Mouse (Mus musculus): ENCODE measurements around the gene Trmt1. TPM values are rescaled to one million over a fixed set of nuclear protein-coding genes. Genes with fewer than 3 reads are reported as not detected.

Trmt1 gene
- total RNA-seq, 1 experiment: 260 TPM

GRCm38 (mm10) chr8:84646800-84647199 lies 39.3 kb upstream of the Trmt1 start:
- in situ Hi-C loops (cut with MboI; ENCODE audit: low sequenced_read_pairs in 2 of 2, unreplicated experiment in 2 of 2): no loop called here
- peak overlapping the region; percentile 70; the same call in 1 of the 2 replicates for H3K9ac ChIP-seq (ENCODE audit: insufficient read depth, low read depth, low read length, poor library complexity, severe bottlenecking)
- peak overlapping the region; percentile 44 to 55; a peak in 2 of 4 replicates for H3K4me3 ChIP-seq (ENCODE audit: insufficient read depth in 1 of 2, low read depth in 1 of 2, low read length in 2 of 2, poor library complexity in 1 of 2, severe bottlenecking in 1 of 2)
- peaks cover 7 to 8% of the 10 kb centered on the region in 2 experiments; a peak in 2 of 4 replicates for H3K4me1 ChIP-seq (ENCODE audit: control insufficient read depth in 2 of 2, insufficient read depth in 2 of 2, low read length in 2 of 2, poor library complexity in 1 of 2)
- H3K27ac ChIP-seq (ENCODE audit: insufficient read depth, low read depth, low read length, poor library complexity, severe bottlenecking): peak overlapping the region; percentile 59; the same call in 1 of the 2 replicates
- no peak for DNase-seq (ENCODE audit: low read depth, low spot score)
- TF ChIP-seq ZC3H11A (IDR thresholded peaks at IDR 0.05; ENCODE audit: borderline replicate concordance, low read depth, low read length): no peak
- TF ChIP-seq ZNF384 (IDR thresholded peaks at IDR 0.05; ENCODE audit: low read depth, low read length): no peak
- no peak for TF ChIP-seq CHD2 (IDR thresholded peaks at IDR 0.05; ENCODE audit: low read depth, low read length)
- TF ChIP-seq HCFC1 (IDR thresholded peaks at IDR 0.05; ENCODE audit: borderline replicate concordance, insufficient read depth, low read length): no peak
- no peak for TF ChIP-seq MAFK (IDR thresholded peaks at IDR 0.05; ENCODE audit: insufficient read depth, low read depth, low read length)
- no peaks in the 10 kb centered on the region for H3K36me3 ChIP-seq (ENCODE audit: control insufficient read depth, insufficient read depth, low read length, poor library complexity, severe bottlenecking)
- no peaks in the 10 kb centered on the region for H3K9me3 ChIP-seq (ENCODE audit: control insufficient read depth, insufficient read depth, low read depth, low read length)

DNA sequence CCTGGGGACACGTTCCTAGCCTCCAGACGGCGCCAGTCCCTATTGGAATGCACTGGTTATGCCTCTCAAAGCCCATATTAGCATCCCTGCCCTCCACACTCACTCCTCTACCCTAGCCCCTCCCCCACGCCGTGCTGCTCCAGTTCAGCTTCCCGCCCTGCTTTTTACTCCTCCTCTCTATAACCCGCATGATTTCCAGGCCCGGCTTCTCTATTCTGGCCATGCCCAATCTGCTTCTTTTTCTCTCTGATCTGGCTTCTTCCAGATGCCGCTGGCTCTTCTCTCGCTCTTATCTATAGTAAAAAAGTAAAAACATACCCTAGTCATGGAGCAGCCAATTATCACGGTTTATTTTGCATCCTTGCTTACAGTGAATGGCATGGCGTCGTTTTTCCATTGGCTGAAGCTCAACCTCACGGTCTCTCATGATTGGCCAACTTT lies 38.6 kb upstream of the Trmt1 start:
- Histone ChIP-seq H3K9ac (ENCODE audit: insufficient read depth, low read depth, low read length, poor library complexity, severe bottlenecking) (peak overlapping the region; percentile 70; the same call in 1 of the 2 replicates), H3K27ac (ENCODE audit: insufficient read depth, low read depth, low read length, poor library complexity, severe bottlenecking) (peak overlapping the region; percentile 59), H3K9me3 (ENCODE audit: control insufficient read depth, insufficient read depth, low read depth, low read length) (no peaks in the 10 kb centered on the region), H3K4me1 (ENCODE audit: control insufficient read depth in 2 of 2, insufficient read depth in 2 of 2, low read length in 2 of 2, poor library complexity in 1 of 2) (peaks cover 6 to 7% of the 10 kb centered on the region in 2 experiments; a peak in 2 of 4 replicates), H3K4me3 (ENCODE audit: insufficient read depth in 1 of 2, low read depth in 1 of 2, low read length in 2 of 2, poor library complexity in 1 of 2, severe bottlenecking in 1 of 2) (peak overlapping the region; percentile 44 to 55), H3K36me3 (ENCODE audit: control insufficient read depth, insufficient read depth, low read length, poor library complexity, severe bottlenecking) (no peaks in the 10 kb centered on the region)
- TF ChIP-seq ZNF384 (IDR thresholded peaks at IDR 0.05; ENCODE audit: low read depth, low read length): no peak
- no peak for TF ChIP-seq MAFK (IDR thresholded peaks at IDR 0.05; ENCODE audit: insufficient read depth, low read depth, low read length)
- no peak for TF ChIP-seq CHD2 (IDR thresholded peaks at IDR 0.05; ENCODE audit: low read depth, low read length)
- TF ChIP-seq HCFC1 (IDR thresholded peaks at IDR 0.05; ENCODE audit: borderline replicate concordance, insufficient read depth, low read length): no peak
- no peak for TF ChIP-seq ZC3H11A (IDR thresholded peaks at IDR 0.05; ENCODE audit: borderline replicate concordance, low read depth, low read length)
- in situ Hi-C loops (cut with MboI; ENCODE audit: low sequenced_read_pairs in 2 of 2, unreplicated experiment in 2 of 2): no loop called here
- DNase-seq (ENCODE audit: low read depth, low spot score): no peak

GRCm38 (mm10) chr8:84650213-84650612 lies 35.9 kb upstream of the Trmt1 start:
- in situ Hi-C loops (cut with MboI; ENCODE audit: low sequenced_read_pairs in 2 of 2, unreplicated experiment in 2 of 2): no loop called here
- DNase-seq (ENCODE audit: low read depth, low spot score): no peak
- peak overlapping the region; percentile 86 for H3K27ac ChIP-seq (ENCODE audit: insufficient read depth, low read depth, low read length, poor library complexity, severe bottlenecking)
- peaks cover 6 to 9% of the 10 kb centered on the region in 2 experiments; a peak in 3 of 4 replicates for H3K4me1 ChIP-seq (ENCODE audit: control insufficient read depth in 2 of 2, insufficient read depth in 2 of 2, low read length in 2 of 2, poor library complexity in 1 of 2)
- H3K4me3 ChIP-seq (ENCODE audit: insufficient read depth in 1 of 2, low read depth in 1 of 2, low read length in 2 of 2, poor library complexity in 1 of 2, severe bottlenecking in 1 of 2): peak overlapping the region; percentile 24 to 32; a peak in 3 of 4 replicates
- no peaks in the 10 kb centered on the region for H3K9me3 ChIP-seq (ENCODE audit: control insufficient read depth, insufficient read depth, low read depth, low read length)
- no peaks in the 10 kb centered on the region for H3K36me3 ChIP-seq (ENCODE audit: control insufficient read depth, insufficient read depth, low read length, poor library complexity, severe bottlenecking)
- TF ChIP-seq ZC3H11A (IDR thresholded peaks at IDR 0.05; ENCODE audit: borderline replicate concordance, low read depth, low read length): no peak
- no peak for TF ChIP-seq CHD2 (IDR thresholded peaks at IDR 0.05; ENCODE audit: low read depth, low read length)
- 0 out of 2 replicates have a peak, but pooled peaks have one; percentile 25 for TF ChIP-seq HCFC1 (IDR thresholded peaks at IDR 0.05; ENCODE audit: borderline replicate concordance, insufficient read depth, low read length)
- no peak for TF ChIP-seq ZNF384 (IDR thresholded peaks at IDR 0.05; ENCODE audit: low read depth, low read length)
- TF ChIP-seq MAFK (IDR thresholded peaks at IDR 0.05; ENCODE audit: insufficient read depth, low read depth, low read length): no peak
- peak overlapping the region; percentile 69; the same call in 1 of the 2 replicates for H3K9ac ChIP-seq (ENCODE audit: insufficient read depth, low read depth, low read length, poor library complexity, severe bottlenecking)

DNA sequence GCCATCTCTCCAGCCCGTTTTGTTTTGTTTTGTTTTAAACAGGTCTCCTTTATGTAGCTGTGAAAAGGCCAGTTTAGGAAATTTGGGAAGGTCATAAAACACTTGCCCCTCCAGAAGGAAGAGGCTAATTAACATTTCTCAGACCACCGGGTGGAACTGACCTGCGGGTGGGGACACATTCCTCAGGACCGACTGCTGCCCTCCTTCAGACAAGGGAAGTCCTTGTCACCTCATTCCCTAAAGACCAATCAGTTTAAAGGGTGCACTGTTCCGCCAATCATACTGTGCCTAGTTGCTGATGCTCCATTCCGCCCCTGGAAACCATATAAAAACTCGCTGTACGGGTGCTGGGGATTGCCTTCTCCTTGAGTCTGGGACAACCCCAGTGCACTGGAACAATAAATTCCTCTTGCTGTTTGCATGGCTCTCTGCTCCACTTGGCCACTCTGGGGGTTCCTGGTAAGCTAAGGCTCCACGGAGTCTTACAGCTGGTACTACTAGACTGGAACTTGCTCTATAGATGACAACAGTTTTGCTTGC lies 32.9 kb upstream of the Trmt1 start:
- Histone ChIP-seq H3K9ac (ENCODE audit: insufficient read depth, low read depth, low read length, poor library complexity, severe bottlenecking) (no peak overlapping the region), H3K9me3 (ENCODE audit: control insufficient read depth, insufficient read depth, low read depth, low read length) (no peaks in the 10 kb centered on the region), H3K36me3 (ENCODE audit: control insufficient read depth, insufficient read depth, low read length, poor library complexity, severe bottlenecking) (no peaks in the 10 kb centered on the region), H3K4me1 (ENCODE audit: control insufficient read depth in 2 of 2, insufficient read depth in 2 of 2, low read length in 2 of 2, poor library complexity in 1 of 2) (peaks cover 13 to 16% of the 10 kb centered on the region in 2 experiments), H3K4me3 (ENCODE audit: insufficient read depth in 1 of 2, low read depth in 1 of 2, low read length in 2 of 2, poor library complexity in 1 of 2, severe bottlenecking in 1 of 2) (no peak overlapping the region), H3K27ac (ENCODE audit: insufficient read depth, low read depth, low read length, poor library complexity, severe bottlenecking) (no peak overlapping the region)
- no peak for TF ChIP-seq CHD2 (IDR thresholded peaks at IDR 0.05; ENCODE audit: low read depth, low read length)
- TF ChIP-seq HCFC1 (IDR thresholded peaks at IDR 0.05; ENCODE audit: borderline replicate concordance, insufficient read depth, low read length): no peak
- TF ChIP-seq ZNF384 (IDR thresholded peaks at IDR 0.05; ENCODE audit: low read depth, low read length): no peak
- TF ChIP-seq ZC3H11A (IDR thresholded peaks at IDR 0.05; ENCODE audit: borderline replicate concordance, low read depth, low read length): no peak
- TF ChIP-seq MAFK (IDR thresholded peaks at IDR 0.05; ENCODE audit: insufficient read depth, low read depth, low read length): no peak
- no peak for DNase-seq (ENCODE audit: low read depth, low spot score)
- in situ Hi-C loops (cut with MboI; ENCODE audit: low sequenced_read_pairs in 2 of 2, unreplicated experiment in 2 of 2): no loop called here

Data from ES-E14 (cell line).